ENCODE assay signal across 8 mouse cellular contexts in the genomic region with DNA sequence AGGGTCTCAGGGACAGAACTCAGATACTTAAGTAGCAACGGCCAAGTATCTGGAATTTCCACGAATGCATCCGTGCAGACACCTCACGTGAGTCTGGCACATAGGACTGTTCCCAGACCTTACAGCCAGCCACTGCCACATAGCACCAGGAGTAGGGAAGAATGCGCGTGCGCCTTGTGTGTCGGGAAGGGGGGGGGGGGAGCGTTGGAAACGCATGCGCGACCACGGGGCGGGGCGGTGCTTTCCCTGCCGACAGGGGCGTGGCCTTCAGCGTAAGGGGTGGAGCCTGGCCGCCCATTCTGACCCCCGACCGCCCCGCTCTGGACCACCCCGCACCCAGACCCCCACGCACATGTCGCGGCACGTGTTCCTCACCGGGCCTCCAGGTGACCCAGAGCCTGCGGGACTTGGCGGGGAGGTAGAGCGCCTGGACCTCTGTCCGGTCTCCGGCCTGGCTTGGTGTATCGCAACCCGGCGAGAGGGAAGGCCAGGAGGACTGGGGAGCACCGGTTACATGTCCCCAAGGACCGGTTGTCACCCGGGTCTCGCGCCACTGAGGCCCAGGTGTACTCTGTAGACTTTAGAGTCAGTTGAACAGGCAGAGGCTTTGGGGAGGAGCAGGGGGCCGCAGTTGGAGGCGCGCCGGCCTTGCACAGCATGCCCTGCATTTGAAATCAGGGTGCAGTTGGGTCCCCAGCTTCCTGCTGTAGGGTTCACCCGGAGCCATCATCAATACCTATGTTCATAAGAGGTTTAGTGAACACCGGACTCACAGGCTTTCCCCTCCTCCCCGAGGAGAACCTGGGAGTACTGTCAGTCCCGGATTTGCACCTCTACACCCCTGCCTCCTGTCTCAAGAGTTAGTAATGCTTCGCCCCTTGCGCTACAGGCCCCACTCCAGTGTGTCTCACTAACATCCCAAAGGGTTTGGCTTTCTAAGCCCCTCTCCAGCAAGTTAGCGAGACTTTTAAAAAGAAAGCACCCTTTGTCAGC. TPM values are rescaled to one million over a fixed set of nuclear protein-coding genes. Genes with fewer than 3 reads are reported as not detected.
A peak's percentile ranks its signal among the peaks of the same experiment; 100 is the strongest.
DNase-seq lines count a peak whose midpoint lies in the region; ATAC-seq lines count a peak whose summit lies in the region.

No protein-coding gene starts in this region.

- ATAC-seq in intestine, embryonic 14.5 days (replicated peaks; ENCODE audit: low FRiP score, low TSS enrichment, low read depth): peak; percentile 92
- peak; percentile 88 for ATAC-seq in megakaryocyte progenitor cell, adult 5-6 weeks (replicated peaks; ENCODE audit: poor library complexity)

- no peak overlapping the region for H3K27ac ChIP-seq in intestine, embryonic 14.5 days (ENCODE audit: low read depth)

- H3K9ac ChIP-seq in intestine, embryonic 14.5 days (ENCODE audit: low read length): peak overlapping the region; percentile 53

- H3K27me3 ChIP-seq in intestine, embryonic 14.5 days (replicated peaks; ENCODE audit: control insufficient read depth, insufficient read depth, low read length): no peaks in the 10 kb centered on the region

- peak; percentile 91 to 92 for DNase-seq in adrenal gland, adult 18-20 months (ENCODE audit: low spot score in 2 of 2)
- DNase-seq in embryo, embryonic 10.5 days (ENCODE audit: low spot score): peak; percentile 96
- DNase-seq in gastrocnemius, postnatal 25 days: peak; percentile 85
- DNase-seq in intestine, embryonic 14.5 days (ENCODE audit: low spot score): peak; percentile 95
- DNase-seq in left cerebral cortex, postnatal 10 days (ENCODE audit: extremely low spot score in 1 of 2, low spot score in 2 of 2): peak; percentile 72 to 94
- DNase-seq in right cerebral cortex, postnatal 10 days (ENCODE audit: low spot score in 2 of 2): peak; percentile 91 to 94
- peak; percentile 89 for DNase-seq in urinary bladder, postnatal 14 days (ENCODE audit: low spot score)

- 7% methylated on average over 52 of the region's 52 CpGs for WGBS in intestine, embryonic 14.5 days

- peaks cover 4% of the 10 kb centered on the region; the same call in 1 of the 2 replicates for H3K4me1 ChIP-seq in intestine, embryonic 14.5 days (replicated peaks; ENCODE audit: control insufficient read depth, insufficient read depth, low read length)

- intact Hi-C loops in left cerebral cortex, postnatal 10 days (cut with DNase I): no loop called here

- H3K36me3 ChIP-seq in intestine, embryonic 14.5 days (ENCODE audit: control insufficient read depth, insufficient read depth, low read length): no peaks in the 10 kb centered on the region

- peak overlapping the region; percentile 59 for H3K4me2 ChIP-seq in intestine, embryonic 14.5 days (ENCODE audit: low read length)

- peak overlapping the region; percentile 63 for H3K4me3 ChIP-seq in intestine, embryonic 14.5 days (ENCODE audit: low read depth, low read length)

- no peaks in the 10 kb centered on the region for H3K9me3 ChIP-seq in intestine, embryonic 14.5 days (ENCODE audit: control insufficient read depth, low read length)

RNA-seq across cellular contexts. Expression of gene Ntpcr, which starts 4.5 kb away (rescaled TPM):
- 10 to 100 TPM; 15.4 to 20.7 TPM for total RNA-seq in adrenal gland, adult 18-20 months (2021)
- 10 to 100 TPM; 12.4 to 12.9 TPM for total RNA-seq in gastrocnemius, postnatal 25 days (2021)
- 34.8 and 35.7 TPM in 2 replicates for polyA plus RNA-seq in intestine, embryonic 14.5 days (2014; fragmentation: Nextera tagmentation; extraction: Ambion mirVana)
- total RNA-seq in left cerebral cortex, postnatal 10 days (2021): 10 to 100 TPM; 20.2 to 21.0 TPM
- total RNA-seq in megakaryocyte progenitor cell, adult 5-6 weeks (2015): 50.4 and 51.5 TPM in 2 replicates
- 26.9 and 31.3 TPM in 2 replicates for total RNA-seq in megakaryocyte progenitor cell, adult 5-6 weeks (2017)
